Mouse (Mus musculus): ENCODE data around the gene Cep63. TPM values are rescaled to one million over a fixed set of nuclear protein-coding genes. Genes with fewer than 3 reads are reported as not detected.
A peak's percentile ranks its signal among the peaks of the same experiment; 100 is the strongest.

Gene Cep63
- polyA plus RNA-seq, 1 experiment from 2014 or later, result 41.8 TPM

DNA sequence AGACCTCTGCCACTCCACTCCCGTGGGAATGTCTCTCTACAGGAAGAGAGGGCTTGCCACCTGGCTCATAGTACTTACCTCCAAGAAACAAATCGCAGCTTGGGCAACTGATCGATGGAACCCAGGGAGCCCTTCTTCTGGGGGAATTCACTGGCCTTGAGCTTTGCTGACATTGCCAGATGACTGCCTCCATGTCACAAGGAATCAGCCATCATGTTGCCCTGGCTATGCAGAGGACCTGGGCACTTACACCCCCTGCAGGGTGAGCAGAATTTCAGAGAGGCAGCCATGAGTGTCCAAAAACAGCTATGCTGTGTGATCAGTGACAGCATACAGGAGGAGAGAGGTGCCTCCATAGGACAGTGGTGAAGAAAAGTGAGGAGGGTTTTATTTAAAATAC, 72.6 kb downstream of the Cep63 start:
- Histone ChIP-seq H3K36me3 (ENCODE audit: control insufficient read depth, insufficient read depth, low read length) (no peaks in the 10 kb centered on the region), H3K4me1 (ENCODE audit: control insufficient read depth, insufficient read depth, low read length) (no peaks in the 10 kb centered on the region), H3K9me3 (replicated peaks; ENCODE audit: control insufficient read depth, low read length) (0 out of 2 replicates have a peak, but pooled peaks cover 5% of the 10 kb centered on the region), H3K9ac (ENCODE audit: low read length) (no peak overlapping the region), H3K4me3 (ENCODE audit: low read depth, low read length) (no peak overlapping the region), H3K27ac (ENCODE audit: low read depth, low read length) (no peak overlapping the region), H3K27me3 (replicated peaks; ENCODE audit: control insufficient read depth, insufficient read depth, low read length) (0 out of 2 replicates have a peak, but pooled peaks cover 5% of the 10 kb centered on the region), H3K4me2 (ENCODE audit: low read length) (no peak overlapping the region)
- 94% methylated on average over 3 of the region's 3 CpGs for WGBS
- ATAC-seq, result no peak
- no peak for DNase-seq (ENCODE audit: low spot score)

DNA sequence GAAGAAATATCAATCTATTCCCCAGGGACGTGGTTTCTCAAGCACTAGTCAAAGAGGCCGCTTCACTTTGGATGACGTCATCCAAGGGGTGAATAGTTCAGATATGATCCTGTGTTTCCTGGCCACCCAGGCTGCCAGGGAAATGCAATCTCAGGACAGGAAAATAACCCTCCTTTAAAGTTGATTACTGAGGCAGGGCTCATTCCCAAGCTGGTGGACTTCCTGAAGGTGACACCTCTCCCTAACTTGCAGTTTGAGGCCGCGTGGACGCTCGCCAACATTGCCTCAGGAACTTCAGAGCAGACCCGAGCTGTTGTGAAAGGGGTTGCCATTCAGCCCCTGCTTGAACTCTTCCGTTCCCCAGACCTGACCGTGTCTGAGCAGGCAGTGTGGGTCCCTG, 74.6 kb downstream of the Cep63 start:
- 81% methylated on average over 10 of the region's 10 CpGs for WGBS
- DNase-seq (ENCODE audit: low spot score), result no peak
- no peak overlapping the region for H3K4me3 ChIP-seq (ENCODE audit: low read depth, low read length)
- H3K36me3 ChIP-seq (ENCODE audit: control insufficient read depth, insufficient read depth, low read length), result no peaks in the 10 kb centered on the region
- no peak overlapping the region for H3K27ac ChIP-seq (ENCODE audit: low read depth, low read length)
- H3K9me3 ChIP-seq (replicated peaks; ENCODE audit: control insufficient read depth, low read length), result no peaks in the 10 kb centered on the region
- H3K4me2 ChIP-seq (ENCODE audit: low read length), result no peak overlapping the region
- ATAC-seq, result no peak
- H3K4me1 ChIP-seq (ENCODE audit: control insufficient read depth, insufficient read depth, low read length), result peaks cover 4% of the 10 kb centered on the region
- no peak overlapping the region for H3K9ac ChIP-seq (ENCODE audit: low read length)
- 0 out of 2 replicates have a peak, but pooled peaks cover 14% of the 10 kb centered on the region for H3K27me3 ChIP-seq (replicated peaks; ENCODE audit: control insufficient read depth, insufficient read depth, low read length)

DNA sequence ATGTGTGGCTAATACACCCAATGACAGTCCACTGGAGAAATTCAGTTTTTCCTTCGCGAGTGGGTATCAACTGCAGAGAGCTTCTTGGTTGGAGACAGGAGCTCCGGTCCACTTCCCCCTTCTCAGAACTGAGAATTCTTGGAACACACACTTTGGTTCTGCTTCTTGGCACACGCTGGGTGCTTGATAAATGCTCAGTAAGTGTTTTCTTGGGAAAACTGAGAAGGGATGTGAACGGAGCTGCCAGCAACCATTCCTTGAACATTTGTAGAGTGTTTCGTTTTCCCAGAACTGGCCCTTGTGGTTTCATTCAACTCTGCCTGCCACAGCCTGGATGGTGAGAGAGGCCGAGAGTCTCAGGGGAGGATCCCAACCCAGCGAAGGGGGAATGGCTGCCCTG, 77.1 kb downstream of the Cep63 start:
- H3K4me1 ChIP-seq (ENCODE audit: control insufficient read depth, insufficient read depth, low read length), result peaks cover 21% of the 10 kb centered on the region
- no peak overlapping the region for H3K4me3 ChIP-seq (ENCODE audit: low read depth, low read length)
- H3K4me2 ChIP-seq (ENCODE audit: low read length), result no peak overlapping the region
- H3K36me3 ChIP-seq (ENCODE audit: control insufficient read depth, insufficient read depth, low read length), result no peaks in the 10 kb centered on the region
- H3K9me3 ChIP-seq (replicated peaks; ENCODE audit: control insufficient read depth, low read length), result no peaks in the 10 kb centered on the region
- ATAC-seq (no peak), DNase-seq (ENCODE audit: low spot score) (no peak)
- H3K27ac ChIP-seq (ENCODE audit: low read depth, low read length), result no peak overlapping the region
- no peak overlapping the region for H3K9ac ChIP-seq (ENCODE audit: low read length)
- WGBS, result 86% methylated on average over 8 of the region's 8 CpGs
- H3K27me3 ChIP-seq (replicated peaks; ENCODE audit: control insufficient read depth, insufficient read depth, low read length), result 0 out of 2 replicates have a peak, but pooled peaks cover 14% of the 10 kb centered on the region

DNA sequence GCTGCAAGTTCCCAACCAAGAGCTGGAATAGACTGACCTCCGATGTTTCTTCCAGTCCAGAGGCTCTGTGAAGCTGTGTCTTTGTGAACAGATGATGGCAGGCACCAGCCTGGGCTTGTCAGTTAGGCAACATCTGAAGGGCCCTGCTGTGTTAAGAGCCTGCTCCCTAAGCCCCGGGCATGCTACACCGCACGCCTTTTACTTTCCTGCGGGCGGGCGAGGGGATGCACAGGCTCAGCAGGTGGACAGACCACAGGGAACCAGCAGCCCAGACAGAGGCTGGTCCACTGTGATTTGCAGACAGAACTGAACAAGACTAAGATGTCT, 79.3 kb downstream of the Cep63 start:
- Histone ChIP-seq H3K36me3 (ENCODE audit: control insufficient read depth, insufficient read depth, low read length) (no peaks in the 10 kb centered on the region), H3K4me3 (ENCODE audit: low read depth, low read length) (no peak overlapping the region), H3K4me2 (ENCODE audit: low read length) (no peak overlapping the region), H3K27ac (ENCODE audit: low read depth, low read length) (no peak overlapping the region), H3K9me3 (replicated peaks; ENCODE audit: control insufficient read depth, low read length) (no peaks in the 10 kb centered on the region), H3K27me3 (replicated peaks; ENCODE audit: control insufficient read depth, insufficient read depth, low read length) (0 out of 2 replicates have a peak, but pooled peaks cover 14% of the 10 kb centered on the region), H3K9ac (ENCODE audit: low read length) (no peak overlapping the region), H3K4me1 (ENCODE audit: control insufficient read depth, insufficient read depth, low read length) (peaks cover 31% of the 10 kb centered on the region)
- 15% methylated on average over 7 of the region's 7 CpGs for WGBS
- no peak for DNase-seq (ENCODE audit: low spot score)
- ATAC-seq, result no peak

DNA sequence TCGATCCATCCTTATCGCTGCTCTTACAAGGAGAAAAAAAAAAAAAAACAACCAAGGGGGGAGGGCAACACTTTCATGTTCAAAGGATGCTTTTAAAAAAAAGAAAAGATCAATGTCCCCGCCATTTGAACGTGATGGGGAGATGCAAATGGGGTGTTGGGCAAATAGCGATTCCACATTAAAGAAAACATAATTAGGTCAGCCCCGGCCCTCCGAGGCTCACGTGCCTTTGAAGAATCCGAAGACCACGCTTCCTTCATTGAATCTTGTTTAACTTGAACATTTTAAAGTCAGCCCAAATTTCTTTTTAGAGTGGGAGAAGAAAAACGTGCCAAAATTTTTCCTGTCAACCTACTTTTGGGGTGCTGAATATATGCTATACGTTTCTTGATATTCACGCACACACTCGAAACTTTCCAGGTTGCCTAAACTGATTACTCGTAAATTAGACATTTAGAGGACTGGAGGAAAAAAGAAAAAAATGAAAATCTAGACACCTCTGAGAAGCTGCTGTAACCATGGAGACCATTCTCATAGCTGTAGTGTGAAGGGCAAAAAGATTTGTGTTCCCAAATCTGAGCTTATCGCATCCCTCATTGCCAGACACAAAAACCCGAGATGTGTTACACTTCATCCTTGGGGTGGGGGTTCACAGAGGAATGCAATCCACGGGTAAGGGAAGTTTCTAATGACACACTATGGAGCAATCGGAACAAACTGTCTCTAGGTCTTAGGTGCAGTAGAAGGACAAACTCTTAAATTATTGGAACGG, 79.9 kb downstream of the Cep63 start:
- DNase-seq (ENCODE audit: low spot score) (peak; percentile 64), ATAC-seq (no peak)
- WGBS, result 20% methylated on average over 20 of the region's 20 CpGs
- H3K27ac ChIP-seq (ENCODE audit: low read depth, low read length), result no peak overlapping the region
- H3K4me1 ChIP-seq (ENCODE audit: control insufficient read depth, insufficient read depth, low read length), result peaks cover 31% of the 10 kb centered on the region
- no peak overlapping the region for H3K4me3 ChIP-seq (ENCODE audit: low read depth, low read length)
- no peaks in the 10 kb centered on the region for H3K36me3 ChIP-seq (ENCODE audit: control insufficient read depth, insufficient read depth, low read length)
- peak overlapping the region; percentile 56 for H3K4me2 ChIP-seq (ENCODE audit: low read length)
- H3K9ac ChIP-seq (ENCODE audit: low read length), result no peak overlapping the region
- H3K9me3 ChIP-seq (replicated peaks; ENCODE audit: control insufficient read depth, low read length), result no peaks in the 10 kb centered on the region
- H3K27me3 ChIP-seq (replicated peaks; ENCODE audit: control insufficient read depth, insufficient read depth, low read length), result 0 out of 2 replicates have a peak, but pooled peaks cover 14% of the 10 kb centered on the region

DNA sequence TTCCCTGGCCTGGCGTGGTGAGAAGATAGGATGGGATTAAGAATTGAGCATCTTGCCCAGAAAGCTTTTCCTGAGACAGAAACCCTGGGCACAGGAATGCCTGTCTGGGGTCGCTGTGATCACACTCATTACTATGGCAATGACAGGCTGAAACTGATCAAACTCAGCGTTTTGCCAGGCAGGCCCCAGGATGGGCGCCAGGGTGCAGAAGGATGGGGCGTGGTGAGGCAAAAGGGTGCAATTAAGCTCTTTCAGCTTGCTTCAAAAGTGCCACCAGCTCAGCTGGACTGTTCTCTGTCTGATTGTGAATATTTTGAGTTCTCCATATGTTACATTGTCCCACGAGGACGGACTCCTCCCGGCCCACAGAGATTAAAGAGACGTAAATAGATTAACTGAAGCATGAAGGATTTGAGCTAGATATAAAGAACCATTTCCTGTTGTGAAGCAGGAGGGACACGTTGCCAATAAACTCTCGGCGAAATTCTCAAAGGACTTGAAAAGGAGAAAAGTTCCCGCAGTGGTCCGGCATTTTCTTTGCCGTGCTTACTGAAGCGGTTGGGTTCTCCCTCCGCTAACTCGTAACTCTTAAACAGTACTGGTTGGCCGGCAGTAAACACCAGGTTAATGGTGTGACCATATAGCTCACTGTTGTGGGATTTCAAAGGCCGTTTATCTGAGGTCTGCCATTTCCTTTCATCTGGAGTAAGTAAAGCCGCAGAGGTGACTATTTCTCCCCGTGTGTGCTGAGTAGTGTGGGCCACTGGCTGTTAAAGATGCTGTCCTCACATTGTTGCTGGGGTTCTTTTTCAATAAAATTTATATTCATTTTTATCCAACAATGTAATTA, 80.7 kb downstream of the Cep63 start:
- H3K27me3 ChIP-seq (replicated peaks; ENCODE audit: control insufficient read depth, insufficient read depth, low read length), result 0 out of 2 replicates have a peak, but pooled peaks cover 14% of the 10 kb centered on the region
- no peaks in the 10 kb centered on the region for H3K9me3 ChIP-seq (replicated peaks; ENCODE audit: control insufficient read depth, low read length)
- WGBS, result 2% methylated on average over 22 of the region's 22 CpGs
- peak overlapping the region; percentile 92 for H3K27ac ChIP-seq (ENCODE audit: low read depth, low read length)
- peak; percentile 76 for ATAC-seq
- H3K4me2 ChIP-seq (ENCODE audit: low read length), result peak overlapping the region; percentile 56
- no peaks in the 10 kb centered on the region for H3K36me3 ChIP-seq (ENCODE audit: control insufficient read depth, insufficient read depth, low read length)
- peak overlapping the region; percentile 62; the same call in 1 of the 2 replicates for H3K9ac ChIP-seq (ENCODE audit: low read length)
- DNase-seq (ENCODE audit: low spot score), result peak; percentile 91
- peak overlapping the region; percentile 7; the same call in 1 of the 2 replicates for H3K4me3 ChIP-seq (ENCODE audit: low read depth, low read length)
- peaks cover 31% of the 10 kb centered on the region for H3K4me1 ChIP-seq (ENCODE audit: control insufficient read depth, insufficient read depth, low read length)

DNA sequence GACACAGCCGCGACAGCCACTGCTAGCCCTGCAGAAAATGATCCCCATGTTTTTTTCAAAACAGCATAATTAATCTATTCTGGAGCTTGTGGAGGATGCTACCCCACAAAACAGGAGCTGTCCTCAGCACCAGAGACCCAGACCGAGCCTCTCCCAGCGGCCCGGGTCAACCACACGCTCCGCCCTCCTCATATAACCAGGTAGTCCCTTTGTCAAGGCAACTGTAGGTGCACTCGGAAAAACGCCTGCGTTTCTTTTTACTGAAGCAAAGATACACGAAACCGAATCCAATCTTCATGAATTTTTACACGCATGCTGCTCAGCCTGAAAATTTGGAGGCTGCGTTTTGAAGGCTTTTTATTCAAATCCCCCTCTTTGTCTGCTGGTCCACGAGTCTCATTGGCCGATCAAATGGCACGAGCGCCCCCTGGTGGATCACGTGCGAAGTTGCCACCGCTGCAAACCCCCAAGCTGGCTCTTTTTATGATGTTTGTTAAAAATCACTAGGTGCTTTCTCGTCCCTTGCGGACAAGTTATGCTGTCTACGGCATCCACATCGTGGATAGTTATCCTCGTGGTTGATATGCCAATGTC, 81.5 kb downstream of the Cep63 start:
- H3K4me1 ChIP-seq (ENCODE audit: control insufficient read depth, insufficient read depth, low read length), result peaks cover 31% of the 10 kb centered on the region
- peak overlapping the region; percentile 92 for H3K27ac ChIP-seq (ENCODE audit: low read depth, low read length)
- no peaks in the 10 kb centered on the region for H3K36me3 ChIP-seq (ENCODE audit: control insufficient read depth, insufficient read depth, low read length)
- peak overlapping the region; percentile 24 for H3K4me3 ChIP-seq (ENCODE audit: low read depth, low read length)
- ATAC-seq (peak; percentile 69), DNase-seq (ENCODE audit: low spot score) (peak; percentile 95)
- H3K4me2 ChIP-seq (ENCODE audit: low read length), result peak overlapping the region; percentile 56
- H3K9ac ChIP-seq (ENCODE audit: low read length), result peak overlapping the region; percentile 62
- WGBS, result 1% methylated on average over 26 of the region's 26 CpGs
- H3K27me3 ChIP-seq (replicated peaks; ENCODE audit: control insufficient read depth, insufficient read depth, low read length), result 0 out of 2 replicates have a peak, but pooled peaks cover 14% of the 10 kb centered on the region
- no peaks in the 10 kb centered on the region for H3K9me3 ChIP-seq (replicated peaks; ENCODE audit: control insufficient read depth, low read length)

DNA sequence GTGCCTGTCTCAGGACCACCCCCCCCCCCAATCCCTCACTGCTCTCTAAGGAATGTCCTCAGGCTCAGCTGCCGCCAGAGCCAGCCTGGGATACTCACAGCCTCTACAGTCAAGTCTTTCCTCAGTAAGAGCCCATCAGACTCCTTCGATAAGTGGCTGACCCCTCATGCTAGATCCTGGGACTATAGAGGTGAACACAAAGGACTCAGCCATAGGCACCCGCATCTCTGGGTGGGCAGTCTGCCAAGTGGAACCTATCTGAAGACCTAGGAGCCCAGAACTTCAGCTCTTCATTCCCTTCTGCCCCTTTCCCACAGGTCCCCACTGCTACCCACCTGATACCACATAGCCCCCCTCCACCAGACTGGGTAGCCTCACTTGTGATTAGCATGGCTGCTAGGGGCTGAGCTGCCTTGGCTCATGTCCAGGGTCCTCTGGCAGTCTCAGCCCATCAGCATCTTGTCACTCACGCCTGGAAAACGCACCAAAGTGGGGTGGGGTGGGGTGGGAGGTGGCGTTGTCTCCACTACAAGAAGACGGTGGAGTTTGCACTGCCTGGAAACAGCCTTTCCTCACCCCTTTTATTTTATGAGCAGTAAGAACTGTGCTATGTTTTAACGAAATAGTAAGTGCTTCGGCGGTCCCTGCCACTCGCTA, 82.1 kb downstream of the Cep63 start:
- H3K4me1 ChIP-seq (ENCODE audit: control insufficient read depth, insufficient read depth, low read length), result peaks cover 31% of the 10 kb centered on the region
- peak overlapping the region; percentile 56 for H3K4me2 ChIP-seq (ENCODE audit: low read length)
- H3K27me3 ChIP-seq (replicated peaks; ENCODE audit: control insufficient read depth, insufficient read depth, low read length), result 0 out of 2 replicates have a peak, but pooled peaks cover 9% of the 10 kb centered on the region
- H3K9me3 ChIP-seq (replicated peaks; ENCODE audit: control insufficient read depth, low read length), result no peaks in the 10 kb centered on the region
- peak; percentile 88 for ATAC-seq
- 0% methylated on average over 11 of the region's 11 CpGs for WGBS
- peak overlapping the region; percentile 92 for H3K27ac ChIP-seq (ENCODE audit: low read depth, low read length)
- DNase-seq (ENCODE audit: low spot score), result peak; percentile 92
- H3K4me3 ChIP-seq (ENCODE audit: low read depth, low read length), result peak overlapping the region; percentile 24
- no peaks in the 10 kb centered on the region for H3K36me3 ChIP-seq (ENCODE audit: control insufficient read depth, insufficient read depth, low read length)
- H3K9ac ChIP-seq (ENCODE audit: low read length), result peak overlapping the region; percentile 62

Data from forebrain, embryonic 14.5 days (tissue).